Mouse (Mus musculus) common myeloid progenitor, adult 5-6 weeks (primary cell): Measurements from ENCODE around the gene Atxn7l2. TPM values are rescaled to one million over a fixed set of nuclear protein-coding genes. Genes with fewer than 3 reads are reported as not detected.

Experiments
- ATAC-seq: replicated peaks from 2 replicates; pipeline ENCODE4 v1.8.0; 2016; ENCODE audit warnings: low read depth, mild to moderate bottlenecking, moderate TSS enrichment, inconsistent platforms; ENCODE audit not compliant: poor library complexity, severe bottlenecking
- total RNA-seq: library from RNA; stranded (forward); fragments of 200-1000, 187-1606 nt; gene quantifications from 2 replicates; pipeline ENCODE4 v1.2.3, GENCODE M21; 2017

Atxn7l2 gene
- total RNA-seq, 1 experiment from 2014 or later: 5.9 TPM

- no peak for ATAC-seq
These were observed 3.9 kb downstream of the Atxn7l2 start for GRCm38 (mm10) chr3:108206731-108207375.

DNA sequence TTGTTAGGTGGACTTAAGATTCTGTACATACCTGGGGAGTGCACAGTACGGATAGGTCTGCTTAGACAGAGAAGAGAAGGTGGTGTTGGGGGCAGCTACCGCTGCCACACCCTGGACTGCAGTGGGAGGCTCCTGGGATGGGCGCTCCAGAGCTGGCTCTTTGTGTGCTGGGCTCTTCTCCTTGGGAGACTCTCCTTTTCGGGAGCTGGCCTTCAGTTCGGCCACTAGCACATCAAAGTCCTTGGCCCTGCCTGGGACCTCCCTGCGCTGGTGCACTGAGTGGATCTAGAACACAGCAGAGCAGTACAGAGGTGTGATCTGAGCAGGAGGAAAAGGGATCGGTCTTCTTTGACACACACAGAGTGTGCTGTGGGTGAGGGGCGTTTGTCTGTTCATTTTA is 5.1 kb downstream of the Atxn7l2 start:
- ATAC-seq: no peak

GRCm38 (mm10) chr3:108204470-108204869 is 6.3 kb downstream of the Atxn7l2 start:
- no peak for ATAC-seq

- ATAC-seq: peak; percentile 31; the same call in 1 of the 2 replicates
These were observed 7.0 kb downstream of the Atxn7l2 start for GRCm38 (mm10) chr3:108203621-108204325.

- ATAC-seq: no peak
These were observed 7.5 kb downstream of the Atxn7l2 start for GRCm38 (mm10) chr3:108203212-108203611.

GRCm38 (mm10) chr3:108202506-108202905 is 8.2 kb downstream of the Atxn7l2 start:
- no peak for ATAC-seq

DNA sequence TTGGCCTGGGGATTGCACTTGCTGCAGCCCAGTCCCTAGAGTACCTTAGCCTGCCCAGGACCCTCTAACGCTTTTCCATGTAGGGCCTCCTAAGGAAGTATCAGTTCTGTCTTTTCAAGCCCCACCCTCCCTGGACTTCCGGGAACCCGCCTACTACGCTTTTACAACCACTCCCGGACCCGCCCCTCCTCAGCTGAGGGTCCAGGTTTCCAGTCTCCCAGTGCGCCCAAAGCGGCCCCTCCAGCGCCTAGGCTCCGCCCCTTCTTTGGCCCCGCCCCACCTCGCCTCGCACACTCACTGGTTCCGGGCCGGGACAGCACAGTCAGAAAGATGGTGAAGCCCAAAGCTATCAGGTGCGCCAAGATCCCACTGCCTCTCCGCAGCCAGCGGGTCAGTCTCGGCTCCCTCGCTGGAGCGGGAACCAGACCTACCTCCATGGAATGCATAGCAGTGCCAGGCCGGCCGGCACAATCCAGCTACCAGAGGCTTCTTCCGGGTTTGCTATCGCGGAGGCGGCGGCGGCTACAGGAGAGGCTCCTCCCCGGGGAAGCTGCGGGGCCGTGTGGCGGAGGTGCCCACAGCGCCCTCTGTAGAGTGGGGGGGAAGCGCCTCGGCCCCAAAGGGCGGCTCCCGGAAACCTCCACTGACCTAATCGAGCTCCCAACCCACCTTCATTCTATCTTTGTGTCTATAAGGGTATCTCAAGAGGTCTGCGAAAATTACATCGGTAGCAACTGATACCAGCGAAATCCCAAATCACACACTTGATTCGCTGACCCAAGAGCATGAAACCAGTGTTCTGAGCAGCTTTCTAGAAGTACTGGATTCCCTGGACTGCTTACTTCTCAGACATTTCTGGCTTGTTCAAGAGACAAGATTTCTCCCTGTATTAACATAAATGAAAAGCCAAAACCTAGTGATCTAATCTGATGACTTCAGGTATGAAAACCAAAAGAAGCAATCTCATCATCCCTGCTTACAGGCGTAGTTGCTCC is 10.1 kb downstream of the Atxn7l2 start, which contains the start of gene Cyb561d1:
Cyb561d1 (minus strand) TSS at position 884 of the 995 bp plus-strand sequence.
- ATAC-seq: peak; percentile 90

- no peak for ATAC-seq
These were observed 11.5 kb downstream of the Atxn7l2 start for GRCm38 (mm10) chr3:108199231-108199630.

DNA sequence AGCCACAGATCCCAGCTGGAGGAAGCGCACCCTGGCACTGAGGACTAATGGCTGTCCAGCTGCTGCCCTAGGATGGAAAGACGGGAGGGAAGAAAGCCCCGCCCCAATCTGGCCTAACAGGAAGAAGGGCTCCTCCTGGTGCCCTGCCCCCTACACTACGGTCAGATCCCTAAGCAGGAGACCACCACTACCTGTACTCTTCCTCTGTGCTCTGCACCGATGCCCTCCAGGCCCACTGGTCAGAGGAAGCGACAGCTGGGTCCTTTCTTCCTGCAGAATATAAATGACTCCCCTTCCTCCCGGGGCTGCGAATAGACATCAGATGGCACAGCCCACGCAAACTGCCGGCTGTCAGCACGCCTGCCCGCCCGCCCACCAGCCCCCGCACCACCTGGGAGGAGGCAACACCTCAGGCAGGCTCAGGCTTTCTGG is 13.7 kb downstream of the Atxn7l2 start:
- no peak for ATAC-seq

DNA sequence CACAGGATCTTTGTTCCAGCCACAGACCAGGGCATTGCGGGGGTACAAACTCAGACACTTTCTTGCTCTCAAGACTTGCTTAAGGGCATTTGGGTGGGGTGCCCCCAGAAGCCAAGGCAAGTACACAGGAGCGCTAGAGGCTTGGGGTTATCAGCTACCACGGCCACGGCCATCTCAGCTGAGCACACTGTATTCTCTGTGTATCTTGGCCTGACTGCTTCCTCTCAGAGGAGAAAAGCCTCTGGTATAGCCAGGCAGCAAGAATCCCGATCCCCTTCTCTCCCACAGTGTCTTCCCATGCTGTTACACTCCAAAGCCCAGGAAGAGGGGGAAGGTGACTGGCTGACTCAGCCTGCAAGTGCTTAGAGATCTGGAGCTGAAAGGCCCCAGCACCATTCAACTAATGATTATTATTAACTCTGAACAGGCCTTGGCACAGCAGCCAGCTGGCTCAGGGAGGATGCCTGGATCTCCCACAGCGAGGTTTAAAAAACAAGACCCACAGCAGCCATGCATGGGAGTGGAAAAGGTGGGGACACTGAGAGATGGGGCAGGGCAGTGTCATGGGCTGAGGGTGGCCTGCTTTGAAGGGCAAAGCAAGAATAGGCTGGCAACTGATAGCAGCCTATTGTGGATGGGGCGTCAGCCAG is 14.7 kb downstream of the Atxn7l2 start:
- ATAC-seq: no peak

GRCm38 (mm10) chr3:108195287-108195686 is 15.4 kb downstream of the Atxn7l2 start:
- no peak for ATAC-seq

DNA sequence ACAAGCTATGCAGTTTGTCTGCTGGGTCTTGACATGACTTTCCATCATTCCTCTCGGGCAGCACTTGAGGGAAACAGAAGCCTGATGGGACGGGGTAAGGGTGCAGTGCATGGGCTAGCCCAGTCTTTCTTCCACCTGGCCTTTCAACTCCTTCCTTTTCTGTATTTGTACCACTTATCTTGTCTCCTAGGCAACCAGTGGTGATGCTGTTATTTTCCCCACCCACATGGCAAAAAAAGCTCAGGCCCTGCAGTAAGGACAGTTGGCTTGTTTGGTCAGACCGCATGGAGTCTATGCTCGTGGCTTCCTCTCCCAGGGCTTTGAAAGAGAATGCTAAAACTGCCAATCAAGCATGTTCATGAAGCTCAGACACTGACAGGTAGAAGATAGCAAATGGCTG is 17.0 kb downstream of the Atxn7l2 start:
- no peak for ATAC-seq

GRCm38 (mm10) chr3:108189897-108190296 is 20.8 kb downstream of the Atxn7l2 start:
- ATAC-seq: no peak

DNA sequence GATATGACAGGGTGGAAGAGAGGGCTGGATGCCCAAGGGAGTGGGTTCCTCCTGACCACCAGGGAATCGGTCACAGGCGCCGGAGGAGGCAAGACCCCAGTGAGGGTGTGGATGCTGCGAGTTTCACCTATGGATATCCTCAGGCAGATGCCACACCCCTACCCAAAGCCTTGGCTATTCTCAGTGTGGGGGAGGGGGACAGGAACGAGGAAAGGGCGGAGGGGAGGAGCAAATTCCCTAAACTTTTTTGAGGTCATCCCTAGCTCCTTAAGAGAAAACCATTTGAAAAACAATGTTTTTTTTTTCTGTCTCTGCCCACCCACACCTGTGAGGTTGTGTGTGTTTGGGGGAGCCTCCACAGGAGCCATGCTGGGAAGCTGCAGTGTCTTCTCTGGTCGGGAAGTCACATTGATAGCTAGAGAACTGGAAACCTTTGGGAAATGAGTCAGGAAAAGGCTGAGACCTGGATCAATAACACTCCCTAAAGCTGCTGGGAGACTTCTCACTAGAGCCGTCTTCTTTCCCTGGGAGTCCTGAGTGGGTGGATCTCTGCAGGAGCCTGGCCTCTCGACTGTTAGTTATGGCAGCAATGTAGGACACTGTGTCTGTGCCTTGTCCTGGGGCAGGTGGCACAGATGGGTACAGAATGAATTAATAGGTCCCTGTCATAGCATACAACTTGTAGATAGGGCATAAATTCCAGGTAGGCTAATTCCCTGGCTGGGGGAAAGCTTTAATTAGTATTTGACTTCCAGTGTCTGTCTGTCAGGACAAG is 21.8 kb downstream of the Atxn7l2 start:
- ATAC-seq: no peak

- peak; percentile 67 for ATAC-seq
These were observed 23.5 kb downstream of the Atxn7l2 start for GRCm38 (mm10) chr3:108187111-108187795.

DNA sequence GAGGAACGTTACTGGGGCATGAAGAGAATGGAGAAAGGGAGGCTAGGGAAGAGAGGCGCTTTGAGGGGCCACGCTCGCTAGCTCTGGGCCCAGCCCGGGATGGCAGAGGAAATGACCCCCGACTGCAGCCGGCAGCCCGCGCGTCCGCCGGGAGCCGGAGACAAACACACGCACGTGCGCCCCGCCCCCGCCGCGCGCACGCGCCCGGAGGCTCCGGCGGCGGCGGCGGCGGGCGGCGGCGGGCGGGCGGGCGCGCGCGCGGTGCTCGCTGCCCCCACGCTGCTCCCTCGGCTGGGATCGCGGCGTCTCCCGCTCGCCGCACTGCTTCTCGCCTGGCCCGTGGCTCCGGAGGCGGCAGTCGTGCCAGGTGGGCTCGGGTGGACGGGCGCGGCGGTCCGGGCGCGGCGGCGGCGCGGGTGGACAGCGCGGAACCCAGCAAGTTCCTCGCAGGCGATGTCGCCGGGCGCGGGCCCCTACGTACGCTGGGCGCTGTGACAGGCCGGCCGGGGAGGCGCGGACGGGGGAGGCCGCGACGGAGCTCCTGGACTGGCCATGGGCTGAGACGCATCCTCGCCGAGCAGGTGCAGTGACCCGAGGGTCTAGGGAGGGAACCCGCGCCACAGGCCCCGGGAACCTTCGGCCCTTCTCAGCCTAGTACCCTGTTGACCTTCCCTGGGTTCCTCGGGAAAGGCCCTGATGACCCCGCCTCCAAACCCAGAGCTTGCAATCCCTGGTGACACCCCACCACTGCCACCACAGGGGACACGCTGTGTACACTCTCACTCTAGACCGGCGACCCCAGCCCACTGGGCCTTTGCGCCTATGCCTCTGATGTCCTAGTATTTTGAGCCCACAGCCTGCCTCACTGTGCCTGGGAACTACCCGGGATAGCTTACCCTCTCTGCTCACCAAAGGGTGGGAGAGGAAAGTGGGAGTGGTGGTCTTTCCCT is 24.4 kb downstream of the Atxn7l2 start, which contains the start of gene Amigo1:
Amigo1 (plus strand) TSS at position 238 of the 950 bp plus-strand sequence.
- peak; percentile 33; the same call in 1 of the 2 replicates for ATAC-seq

DNA sequence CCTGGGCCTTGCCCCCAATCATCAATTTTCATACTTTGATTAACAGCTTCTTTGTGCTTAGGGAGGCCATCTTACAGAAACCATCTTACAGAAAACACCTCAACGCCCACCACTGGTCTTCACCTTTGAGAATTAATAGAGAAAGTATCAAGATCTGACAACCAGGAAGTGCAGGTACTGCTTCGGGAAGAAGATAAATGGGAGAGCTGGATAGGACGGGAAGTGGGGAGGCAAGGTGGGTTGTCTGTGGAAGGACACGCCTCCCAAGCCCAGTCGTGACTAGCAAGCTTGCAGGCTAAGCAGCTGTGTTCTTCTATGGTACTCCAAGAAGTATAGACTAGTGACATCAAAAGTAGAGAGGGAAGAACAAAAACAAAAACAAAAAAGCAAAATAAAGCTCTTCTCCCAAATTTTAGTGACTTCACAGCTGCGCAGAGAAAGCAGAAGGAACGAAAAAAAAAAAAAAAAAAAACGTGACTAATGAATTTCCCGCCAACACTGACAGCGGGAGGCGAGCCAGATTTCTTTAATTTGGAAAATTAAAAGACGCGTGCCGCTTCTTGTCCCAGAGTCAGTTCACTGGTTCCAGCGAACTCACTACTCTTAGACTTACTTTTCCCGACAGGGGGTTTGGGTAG is 25.2 kb downstream of the Atxn7l2 start:
- peak; percentile 30; the same call in 1 of the 2 replicates for ATAC-seq
